Mouse (Mus musculus) left cerebral cortex, postnatal 25 days (tissue): ENCODE measurements around the gene Sh3d21. TPM values are rescaled to one million over a fixed set of nuclear protein-coding genes. Genes with fewer than 3 reads are reported as not detected.
A peak's percentile ranks its signal among the peaks of the same experiment; 100 is the strongest.
"Not testable (repeated sequence)": the region's sequence is repeated elsewhere in the genome, so short reads cannot be mapped to it uniquely, and the experiment has no call there.

Source experiments
- DNase-seq, 2 experiments: peaks; one replicate each; pipeline ENCODE4 v3.0.0; 2022; ENCODE audit warnings: low spot score in 2 of 2, mixed read lengths in 1 of 2
- intact Hi-C: fragments of 180-260 bp; cut with DNase I; formaldehyde crosslinking; loops from one replicate; pipeline ENCODE4 v1.15.1; 2025
- total RNA-seq, 2 experiments: library from RNA; stranded (reverse); gene quantifications; 2 replicates each; pipeline ENCODE4 v1.2.3; 2021

The Sh3d21 gene
- total RNA-seq, 2 experiments from 2014 or later: 0.27 to 0.69 TPM

GRCm38 (mm10) chr4:126175980-126176379, 12.7 kb upstream of the Sh3d21 start:
- intact Hi-C loops, DNase-seq: not testable (repeated sequence)

DNA sequence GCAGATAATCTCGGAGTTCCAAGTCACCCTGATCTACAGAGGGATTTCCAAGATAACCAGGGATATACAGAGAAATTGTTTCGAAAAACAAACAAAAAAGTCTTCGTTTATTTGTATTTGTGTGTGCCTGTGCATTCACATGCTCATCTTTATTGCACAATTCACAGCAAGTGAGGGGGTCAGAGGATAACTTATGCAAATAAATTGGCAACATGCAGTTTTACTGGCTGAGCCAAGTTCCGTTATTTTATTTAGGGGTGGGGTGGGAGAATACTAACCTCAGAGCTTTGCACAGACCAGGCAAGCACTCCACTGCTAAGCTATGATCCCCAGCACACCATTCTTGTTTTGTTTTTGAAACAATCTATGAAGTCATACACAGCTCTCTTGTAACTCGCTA, 10.5 kb upstream of the Sh3d21 start:
- DNase-seq: no peak
- intact Hi-C loops: no loop called here

DNA sequence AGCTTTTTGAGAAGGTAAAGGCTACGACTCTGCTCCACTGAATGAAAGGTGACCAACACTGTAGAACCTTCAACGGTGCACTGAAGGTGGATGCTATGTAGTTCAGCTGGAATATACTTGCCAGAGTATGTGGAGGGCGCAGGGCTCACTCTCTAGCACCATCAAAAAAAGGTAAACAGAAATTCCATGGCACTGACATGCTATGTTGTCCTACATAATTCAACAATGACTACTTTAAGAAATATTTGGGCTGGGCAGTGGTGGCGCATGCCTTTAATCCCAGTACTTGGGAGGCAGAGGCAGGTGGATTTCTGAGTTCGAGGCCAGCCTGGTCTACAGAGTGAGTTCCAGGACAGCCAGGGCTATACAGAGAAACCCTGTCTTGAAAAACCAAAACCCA, 7.4 kb upstream of the Sh3d21 start:
- intact Hi-C loops, DNase-seq: not testable (repeated sequence)

DNA sequence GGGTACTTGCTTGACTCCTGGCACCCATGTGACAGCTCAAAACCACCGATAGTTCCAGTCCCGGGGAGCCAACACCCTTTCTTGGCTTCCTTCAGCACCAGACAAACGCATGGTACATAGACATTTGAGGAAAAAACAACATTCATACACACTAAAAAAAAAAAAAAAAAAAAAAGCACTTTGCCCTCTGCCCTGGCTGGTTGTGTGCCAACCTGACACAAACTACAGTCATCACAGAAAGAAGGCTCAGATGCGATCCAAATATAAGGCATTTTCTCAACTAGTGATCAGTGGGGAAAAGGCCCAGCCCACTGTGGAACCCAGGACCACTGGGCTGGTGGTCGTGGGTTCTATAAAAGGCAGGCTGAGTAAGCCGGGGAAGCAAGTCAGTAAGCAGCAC, 5.6 kb upstream of the Sh3d21 start:
- DNase-seq: no peak
- intact Hi-C loops: no loop called here

DNA sequence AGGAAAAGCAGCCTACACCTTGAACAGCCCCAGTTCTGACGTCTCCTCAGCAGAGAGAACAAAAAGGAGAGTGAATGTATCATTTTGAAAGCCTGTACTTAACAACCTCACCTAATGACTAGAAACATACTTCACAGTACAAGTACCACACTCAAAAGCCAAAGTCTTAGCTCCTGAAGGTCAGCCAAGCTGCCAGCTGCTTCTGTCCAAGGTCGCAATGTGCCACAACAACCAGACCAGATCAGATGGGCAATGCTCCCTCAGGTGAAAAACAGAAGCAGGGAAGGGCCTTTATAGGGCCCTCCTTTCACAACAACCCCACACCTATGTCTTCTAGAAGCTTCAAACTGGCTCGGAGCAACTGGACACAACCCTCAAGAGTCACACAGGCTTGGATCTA, 2.8 kb upstream of the Sh3d21 start:
- intact Hi-C loops: no loop called here
- no peak for DNase-seq

- DNase-seq, intact Hi-C loops: not testable (repeated sequence)
Measured at GRCm38 (mm10) chr4:126165092-126165491, 1.8 kb upstream of the Sh3d21 start.

GRCm38 (mm10) chr4:126163685-126164084, 394 bp upstream of the Sh3d21 start:
- intact Hi-C loops: no loop called here
- DNase-seq: no peak

DNA sequence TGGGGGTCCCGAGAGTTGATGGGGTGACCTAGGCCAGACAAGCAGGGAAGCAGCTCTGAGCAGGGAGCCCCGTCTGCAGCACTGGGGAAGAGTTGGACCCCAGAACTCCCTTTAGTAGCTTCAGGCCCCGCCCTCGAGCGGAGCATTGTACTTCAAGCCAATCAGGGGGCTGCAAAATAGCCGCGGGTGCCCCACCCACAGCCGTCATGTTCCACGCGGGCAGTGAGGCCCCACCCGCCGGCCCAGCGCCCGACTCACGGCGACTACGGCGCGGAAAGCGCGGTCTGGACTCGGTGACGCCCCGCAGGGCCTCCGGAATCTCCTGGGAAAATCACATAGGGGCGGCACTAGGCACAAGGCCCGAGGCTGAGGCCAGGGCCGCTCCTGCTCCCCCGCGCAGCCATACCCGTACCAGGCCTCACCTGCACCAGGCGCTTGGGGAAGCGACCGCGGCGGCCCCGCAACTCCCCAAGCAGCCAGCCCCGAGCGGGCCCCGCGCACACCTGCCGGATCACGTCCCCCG, 686 bp downstream of the Sh3d21 start:
- peak; percentile 83 to 84 for DNase-seq
- intact Hi-C loops: no loop called here

DNA sequence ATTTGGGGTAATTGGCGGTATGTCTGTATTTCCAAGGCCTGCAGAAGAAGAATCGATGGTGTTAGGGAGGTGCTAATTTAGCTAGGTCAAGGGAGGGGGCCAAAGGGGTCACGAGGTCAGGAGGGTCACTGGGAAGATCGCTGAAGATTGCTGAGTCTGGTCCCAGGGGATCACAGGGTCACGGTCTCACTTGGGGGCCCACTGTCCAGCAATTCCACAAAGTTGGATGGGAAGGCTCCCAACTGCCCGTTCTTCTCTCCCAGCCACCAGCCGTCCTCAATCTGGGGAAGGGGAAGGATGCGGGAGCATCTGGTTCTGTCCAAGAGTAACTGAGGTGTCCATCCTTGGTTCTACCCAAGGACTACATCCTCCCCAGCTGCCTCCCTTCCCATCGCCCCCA, 1.3 kb downstream of the Sh3d21 start:
- intact Hi-C loops: no loop called here
- no peak for DNase-seq

DNA sequence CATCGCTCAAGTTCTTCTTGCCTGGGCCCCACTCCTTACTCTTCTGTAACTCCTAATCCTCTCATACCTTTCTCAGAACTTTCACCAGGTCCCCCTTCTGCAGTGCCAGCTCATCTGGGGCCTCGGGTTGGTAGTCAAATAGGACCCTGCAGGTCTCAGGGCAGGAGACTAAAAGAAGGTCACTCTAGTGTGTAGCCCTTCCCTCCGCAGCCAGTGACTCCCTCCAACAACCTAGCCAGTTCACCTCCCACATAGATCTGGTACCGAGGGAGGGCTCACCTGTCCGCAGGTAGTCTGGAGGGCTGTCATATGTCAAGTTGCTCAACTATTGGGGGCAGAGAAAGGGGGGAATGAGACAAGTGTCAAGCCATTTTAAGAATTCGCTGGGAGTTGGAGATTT, 1.8 kb downstream of the Sh3d21 start:
- DNase-seq: no peak
- intact Hi-C loops: no loop called here

- intact Hi-C loops: no loop called here
- DNase-seq: no peak
Measured at GRCm38 (mm10) chr4:126160981-126161380, 2.3 kb downstream of the Sh3d21 start.

- peak in 1 of 2 experiments; percentile 70 for DNase-seq
- intact Hi-C loops: loop anchor here (5.0 kb wide), 1 partner anchor 72 kb away; no protein-coding TSS in a partner anchor
Measured at GRCm38 (mm10) chr4:126159455-126159854, 3.8 kb downstream of the Sh3d21 start.

DNA sequence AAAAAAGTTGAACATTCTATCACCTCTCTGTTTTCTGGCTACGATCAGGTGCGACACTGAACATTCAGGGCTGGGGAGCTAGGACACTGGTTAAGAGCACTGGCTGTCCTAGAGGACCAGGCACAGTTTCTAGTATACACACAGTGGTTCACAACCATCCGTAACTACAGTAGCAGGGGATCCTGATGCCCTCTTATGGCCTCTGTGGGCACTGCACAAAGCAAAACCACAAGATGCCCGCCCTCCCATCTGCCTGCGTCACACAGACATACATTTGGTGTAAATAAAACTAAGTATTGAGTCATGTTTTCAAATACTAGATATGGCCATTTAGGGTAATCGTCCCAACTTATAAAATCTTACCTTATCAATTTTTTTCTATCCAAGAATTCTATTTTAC, 5.7 kb downstream of the Sh3d21 start:
- no peak for DNase-seq
- intact Hi-C loops: loop anchor here (5.0 kb wide), 1 partner anchor 70 kb away; no protein-coding TSS in a partner anchor

- intact Hi-C loops: loop anchor here (5.0 kb wide), 1 partner anchor 69 kb away; no protein-coding TSS in a partner anchor
- no peak for DNase-seq
Measured at GRCm38 (mm10) chr4:126156617-126157016, 6.7 kb downstream of the Sh3d21 start.

DNA sequence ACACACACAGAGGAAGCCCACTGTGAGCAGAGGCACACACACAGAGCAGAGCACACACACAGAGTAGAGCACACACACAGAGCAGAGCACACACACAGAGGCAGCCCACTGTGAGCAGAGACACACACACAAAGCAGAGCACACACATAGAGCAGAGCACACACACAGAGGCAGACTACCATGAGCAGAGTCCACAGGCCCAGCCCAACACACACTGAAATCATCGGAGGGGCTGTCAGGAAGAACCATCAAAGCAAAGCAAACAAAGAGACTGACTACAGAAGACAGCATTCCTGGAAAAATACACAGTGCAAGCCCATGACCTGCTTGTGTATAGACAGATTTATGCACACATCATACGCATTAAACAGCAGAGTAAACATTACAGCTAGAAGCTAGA, 7.4 kb downstream of the Sh3d21 start:
- DNase-seq: no peak
- intact Hi-C loops: loop anchor here (5.0 kb wide), 1 partner anchor 69 kb away; no protein-coding TSS in a partner anchor

- intact Hi-C loops: loop anchor here (5.0 kb wide), 1 partner anchor 68 kb away; no protein-coding TSS in a partner anchor
- no peak for DNase-seq
Measured at GRCm38 (mm10) chr4:126155183-126155582, 8.1 kb downstream of the Sh3d21 start.

GRCm38 (mm10) chr4:126152864-126153263, 10.4 kb downstream of the Sh3d21 start:
- no peak for DNase-seq
- intact Hi-C loops: no loop called here

DNA sequence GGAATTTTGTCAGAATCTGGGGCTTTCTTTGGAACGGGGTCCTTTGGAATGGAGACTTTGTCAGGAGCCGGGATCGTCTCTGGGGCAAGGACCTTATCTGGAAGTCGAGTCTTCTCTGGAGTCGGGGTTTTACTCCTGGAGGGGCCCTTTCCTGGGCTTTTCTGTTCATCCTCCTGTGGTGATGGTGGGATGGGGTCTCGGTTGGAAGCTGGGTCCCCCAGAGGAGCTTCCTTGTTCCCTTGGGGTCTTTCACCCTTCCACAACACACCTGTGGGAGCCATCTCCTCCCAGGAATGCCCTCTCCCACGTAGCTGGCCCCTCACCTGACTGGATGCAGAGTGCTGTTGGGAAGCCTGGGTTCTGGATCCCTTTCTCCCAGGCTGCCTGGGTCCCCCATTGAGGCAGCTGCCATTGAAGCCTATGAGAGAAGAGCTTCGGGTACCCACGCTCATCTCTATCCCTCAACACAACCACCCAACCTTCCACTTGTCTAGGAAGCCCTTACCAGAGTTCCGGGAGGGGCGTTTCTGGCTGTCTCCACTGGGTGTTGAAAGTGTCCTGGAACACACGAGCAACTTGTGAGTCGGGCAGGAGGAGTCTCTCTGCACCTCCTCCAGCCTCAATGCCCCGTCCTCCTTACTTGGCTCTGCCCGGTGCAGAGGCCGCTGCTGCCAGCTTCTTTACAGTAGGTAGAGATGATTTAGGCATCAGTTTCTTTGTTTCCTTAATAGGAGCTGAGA, 11.4 kb downstream of the Sh3d21 start:
- intact Hi-C loops: no loop called here
- no peak for DNase-seq

DNA sequence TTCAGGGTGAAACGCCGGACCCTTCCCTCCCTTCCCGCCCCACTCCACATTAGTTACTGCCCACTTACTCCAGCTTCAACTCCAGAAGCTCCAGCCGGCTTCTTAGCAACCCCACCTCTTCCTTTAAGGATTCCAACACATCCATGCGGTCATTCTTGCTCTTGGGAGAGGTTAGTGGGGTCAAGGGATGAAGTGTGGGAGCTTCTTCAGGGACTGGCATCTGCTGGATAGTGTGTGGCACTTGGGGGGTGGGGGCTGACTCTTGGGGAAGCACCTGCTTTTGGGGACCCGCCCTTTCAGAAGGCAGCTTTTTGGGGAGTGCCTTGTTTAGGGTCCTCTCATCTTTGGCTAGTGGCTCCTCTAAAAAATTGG, 12.4 kb downstream of the Sh3d21 start:
- DNase-seq: no peak
- intact Hi-C loops: no loop called here

- intact Hi-C loops: no loop called here
- DNase-seq: no peak
Measured at GRCm38 (mm10) chr4:126150297-126150948, 12.9 kb downstream of the Sh3d21 start.

DNA sequence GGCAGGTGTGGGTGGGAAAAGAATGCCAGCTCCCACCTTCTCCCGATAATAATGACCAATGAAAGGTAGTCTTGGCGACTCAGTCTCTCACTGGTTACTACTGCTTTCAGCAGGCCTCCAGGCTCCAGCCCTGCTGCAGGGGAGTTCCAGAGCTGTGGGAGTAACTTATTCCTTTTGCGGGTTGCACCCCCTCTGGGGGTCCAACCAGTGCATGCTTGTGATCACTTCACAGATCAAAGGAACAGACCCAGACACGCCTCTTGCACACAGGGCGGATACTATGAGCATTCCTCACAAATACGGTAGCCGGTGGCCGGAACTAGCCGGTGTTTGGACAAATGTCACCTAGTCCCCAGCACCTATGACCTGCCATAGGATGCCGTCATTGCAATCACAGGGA, 13.5 kb downstream of the Sh3d21 start:
- intact Hi-C loops: no loop called here
- no peak for DNase-seq
